Mouse (Mus musculus) cerebellum, adult 11-12 months (tissue): ENCODE results near the gene St14.
A peak's percentile ranks its signal among the peaks of the same experiment; 100 is the strongest.
"Not testable (repeated sequence)": the region's sequence is repeated elsewhere in the genome, so short reads cannot be mapped to it uniquely, and the experiment has no call there.

Experiments used
- DNase-seq: peaks from one replicate; pipeline ENCODE4 v3.0.0; 2022

Gene St14

GRCm38 (mm10) chr9:31131205-31131968, at the start of gene St14:
Gene St14 (minus strand): TSS chr9:31131853.
- DNase-seq: no peak

DNA sequence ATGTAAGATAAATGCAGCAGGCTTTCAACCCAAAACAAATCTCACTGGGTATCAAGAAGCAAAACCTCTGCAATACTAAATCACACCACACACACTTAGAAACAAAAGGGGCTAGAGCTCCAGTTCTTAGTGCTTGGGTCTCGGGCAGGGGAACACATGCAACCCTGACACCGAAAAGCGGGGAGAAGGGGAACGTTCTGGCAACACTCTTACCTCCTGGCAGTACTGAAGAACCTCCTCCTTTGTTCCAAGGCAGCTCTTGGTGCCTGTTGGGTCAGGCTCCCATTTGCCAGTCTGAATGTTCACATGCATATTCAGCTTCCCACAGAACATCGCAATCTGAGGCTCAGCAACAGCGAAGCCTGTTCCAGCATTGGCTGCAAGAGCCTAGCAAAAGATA, 46.0 kb upstream of the St14 start:
- DNase-seq: no peak

DNA sequence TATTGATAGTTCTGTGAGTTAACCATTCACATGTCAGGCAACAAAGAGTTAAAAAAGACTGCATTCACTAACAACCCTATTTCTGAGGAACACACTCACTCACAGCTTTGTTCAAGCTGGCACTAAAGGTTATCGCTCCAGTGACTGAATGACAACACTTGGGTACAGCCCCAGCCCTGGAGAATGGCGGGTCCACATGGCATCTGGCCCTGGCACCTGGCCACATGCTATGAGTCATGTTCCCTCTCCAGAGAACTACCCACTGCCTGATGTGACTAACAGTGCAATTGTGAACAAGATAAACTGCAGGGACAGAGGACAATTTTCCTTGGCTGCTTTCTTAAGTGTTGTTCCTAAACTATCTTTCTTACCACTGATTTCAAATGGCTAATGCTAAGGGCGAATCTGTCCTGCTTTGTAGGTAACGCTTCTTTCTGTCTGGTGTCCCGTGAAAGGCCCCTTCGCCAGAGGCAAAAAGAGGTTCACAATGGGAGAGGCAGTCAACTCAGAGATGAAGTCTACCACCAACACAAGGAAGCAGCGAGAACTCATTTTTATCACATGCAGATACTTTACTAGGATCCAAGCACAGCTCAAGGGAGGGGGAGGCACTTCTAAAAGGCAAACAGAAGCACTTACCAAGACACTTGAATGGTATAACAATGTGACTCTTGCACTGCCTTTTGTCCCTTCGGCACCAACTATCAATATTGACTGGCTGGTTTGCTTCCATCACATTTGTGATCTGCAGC, 44.9 kb upstream of the St14 start:
- DNase-seq: peak; percentile 80

GRCm38 (mm10) chr9:31175978-31176377, 44.3 kb upstream of the St14 start:
- DNase-seq: no peak

GRCm38 (mm10) chr9:31175346-31175745, 43.7 kb upstream of the St14 start:
- DNase-seq: no peak

DNA sequence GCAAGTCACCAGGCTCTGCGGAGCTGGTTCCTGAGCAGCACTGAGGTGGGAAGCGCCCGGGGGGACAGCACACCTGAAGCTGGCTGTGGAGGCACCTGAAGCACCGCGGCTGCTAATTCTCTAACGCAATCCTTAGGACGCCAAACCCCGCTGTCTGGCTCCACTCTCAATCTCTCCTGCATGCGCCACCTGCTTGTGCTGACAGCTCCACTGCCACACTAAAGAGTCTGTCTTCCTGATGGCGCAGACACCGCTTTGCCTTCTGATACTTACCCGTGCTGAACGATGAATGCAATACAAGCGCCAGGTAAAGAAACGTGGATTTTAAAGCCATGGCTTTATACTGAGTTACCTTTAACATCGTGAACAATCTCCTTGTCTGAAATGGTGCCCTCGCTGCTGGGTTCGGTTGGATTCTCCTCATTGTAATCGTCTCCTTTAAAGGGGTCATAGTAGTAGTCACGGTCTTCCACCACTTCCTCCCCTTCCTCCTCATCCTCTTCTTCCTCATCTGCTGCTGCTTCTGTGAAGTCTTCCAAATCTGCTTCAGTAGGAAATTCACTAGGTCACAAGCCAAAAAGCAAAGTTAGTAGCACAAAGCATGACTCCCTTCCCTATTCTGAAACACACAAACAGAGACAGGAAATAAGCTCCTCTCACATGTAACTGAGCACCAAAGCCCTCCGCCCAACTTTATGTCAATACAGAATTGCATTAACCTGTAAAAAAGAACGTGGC, 36.9 kb upstream of the St14 start:
- no peak for DNase-seq

- DNase-seq: peak; percentile 45
These were observed 35.7 kb upstream of the St14 start for GRCm38 (mm10) chr9:31167305-31167704.

- not testable (repeated sequence) for DNase-seq
These were observed 33.9 kb upstream of the St14 start for GRCm38 (mm10) chr9:31165505-31165904.

GRCm38 (mm10) chr9:31163327-31163726, 31.7 kb upstream of the St14 start:
- no peak for DNase-seq

DNA sequence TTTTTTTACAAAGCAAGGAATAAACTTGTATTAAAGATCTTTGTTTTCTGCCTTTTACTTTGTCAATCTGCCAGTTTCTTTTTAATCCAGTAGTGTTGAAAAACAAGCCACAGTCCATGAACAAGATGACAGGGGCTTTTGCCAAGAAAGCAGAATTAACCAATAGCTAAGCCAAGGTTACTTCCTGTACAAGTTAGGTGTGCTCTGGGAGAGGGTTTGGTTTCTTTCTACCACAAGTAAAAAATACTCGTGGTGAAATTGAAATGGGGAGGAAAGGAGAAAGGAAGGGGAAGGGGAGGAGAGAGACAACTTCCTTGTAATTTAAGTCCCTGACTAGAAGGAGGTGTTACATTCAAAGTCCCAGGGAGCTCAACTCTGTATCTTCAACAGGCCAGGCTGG, 31.3 kb upstream of the St14 start:
- no peak for DNase-seq

GRCm38 (mm10) chr9:31159910-31160309, 28.3 kb upstream of the St14 start:
- DNase-seq: no peak

GRCm38 (mm10) chr9:31156594-31156993, 24.9 kb upstream of the St14 start:
- DNase-seq: no peak

GRCm38 (mm10) chr9:31151050-31151449, 19.4 kb upstream of the St14 start:
- no peak for DNase-seq

- no peak for DNase-seq
These were observed 16.5 kb upstream of the St14 start for GRCm38 (mm10) chr9:31148135-31148534.

DNA sequence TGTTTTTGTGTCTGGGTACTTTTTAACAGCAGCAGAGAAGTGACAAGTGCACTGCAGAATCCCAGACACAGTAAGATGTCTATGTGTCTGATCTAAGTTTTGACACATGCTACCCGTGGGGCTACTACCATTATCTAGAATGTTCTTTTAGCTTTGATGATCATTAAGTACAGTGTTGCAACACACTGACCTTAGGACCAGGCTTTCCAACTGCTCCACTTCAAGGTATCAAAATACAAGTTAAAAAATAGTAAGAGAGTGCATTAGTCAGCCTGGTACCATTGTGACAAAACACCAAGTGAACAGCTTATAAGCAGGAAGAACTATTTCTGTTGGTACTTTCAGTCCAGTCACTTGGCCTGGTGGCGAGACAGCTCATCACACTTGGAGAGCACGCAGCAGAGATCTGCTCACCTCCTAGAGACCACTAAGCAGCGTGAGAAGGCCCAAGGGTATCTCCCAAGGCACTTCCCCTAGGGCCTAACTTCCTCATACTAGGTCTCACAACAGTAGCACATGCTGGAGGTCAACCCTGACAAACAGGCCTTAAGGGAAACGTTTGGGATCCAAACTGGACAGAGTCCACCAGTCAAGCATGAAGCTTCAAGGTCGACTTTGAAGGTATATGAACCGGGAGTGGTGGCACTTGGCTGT, 13.7 kb upstream of the St14 start:
- DNase-seq: no peak

DNA sequence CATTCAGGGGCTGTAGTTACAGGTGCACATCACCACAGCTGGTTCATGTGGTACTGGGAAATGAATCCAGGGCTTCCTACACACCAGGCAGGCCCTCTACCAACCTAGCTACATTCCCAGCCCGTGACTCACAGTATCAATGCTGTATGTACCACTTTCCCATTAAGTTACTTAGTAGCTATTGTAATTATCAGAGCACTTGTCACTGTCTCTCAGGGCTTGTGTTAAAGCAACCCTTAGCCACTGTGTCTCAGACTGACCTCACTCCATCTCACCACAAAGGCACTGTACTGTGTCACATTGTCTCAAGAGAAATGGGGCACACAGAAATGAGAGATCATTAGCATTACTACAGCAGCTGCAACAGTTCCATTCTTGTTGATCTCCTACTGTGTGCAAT, 11.3 kb upstream of the St14 start:
- no peak for DNase-seq

GRCm38 (mm10) chr9:31133131-31133530, 1.5 kb upstream of the St14 start:
- DNase-seq: no peak

GRCm38 (mm10) chr9:31130357-31131204, 1.1 kb downstream of the St14 start:
- DNase-seq: no peak

DNA sequence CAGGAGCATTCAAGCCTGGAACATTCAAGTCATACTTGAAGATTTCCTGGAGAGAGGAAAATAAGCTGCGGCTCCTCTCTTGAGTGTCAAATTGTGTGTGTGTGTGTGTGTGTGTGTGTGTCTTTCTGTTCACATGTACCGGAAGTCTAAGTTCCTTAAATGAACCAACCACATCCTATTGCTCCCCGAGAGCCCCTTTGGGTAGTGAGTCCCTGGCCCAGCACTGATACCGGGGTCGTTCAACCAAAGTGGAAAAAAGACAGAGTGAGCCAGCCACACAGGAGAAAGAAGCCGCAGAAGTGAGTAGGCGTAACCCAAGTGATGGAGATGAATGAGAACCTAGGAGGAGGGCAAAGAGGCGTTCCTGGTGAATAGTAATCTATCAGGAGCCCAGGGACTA, 1.7 kb downstream of the St14 start:
- no peak for DNase-seq

DNA sequence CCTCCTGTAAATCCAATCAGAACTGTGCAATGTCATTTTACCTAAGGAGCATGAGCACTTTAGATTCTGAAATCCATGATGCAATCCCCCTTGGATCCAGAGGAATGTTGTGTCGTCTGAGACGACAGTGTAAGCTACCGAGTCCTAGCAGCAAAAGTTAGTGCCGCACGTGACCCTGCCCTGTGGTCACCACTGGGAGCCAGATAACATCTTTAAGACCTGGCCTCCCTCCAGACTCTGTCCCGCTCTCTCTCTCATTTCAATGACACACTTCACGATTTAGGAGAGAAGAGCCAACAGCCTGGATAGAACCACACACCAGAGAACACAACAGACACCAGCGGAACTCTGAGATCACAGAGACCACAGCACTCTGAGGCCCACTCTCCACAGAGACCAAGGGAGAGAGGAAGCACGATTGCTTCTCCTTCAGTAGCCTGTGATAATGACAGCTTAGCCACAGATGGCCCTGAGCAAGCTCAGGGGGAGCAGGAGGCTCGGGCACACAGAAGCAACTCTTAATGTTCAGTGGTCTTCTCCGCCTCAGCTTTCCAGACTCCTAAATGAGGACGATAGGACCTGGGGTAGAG, 3.7 kb downstream of the St14 start:
- DNase-seq: no peak

- no peak for DNase-seq
These were observed 5.6 kb downstream of the St14 start for GRCm38 (mm10) chr9:31126079-31126478.
